Mouse (Mus musculus) kidney, postnatal 25 days (tissue): ENCODE results near the gene Maml3.

Experiments
- DNase-seq, 2 experiments: peaks; one replicate each; pipeline ENCODE4 v3.0.0; 2021; ENCODE audit warnings: mixed read lengths in 2 of 2

Maml3 gene

DNA sequence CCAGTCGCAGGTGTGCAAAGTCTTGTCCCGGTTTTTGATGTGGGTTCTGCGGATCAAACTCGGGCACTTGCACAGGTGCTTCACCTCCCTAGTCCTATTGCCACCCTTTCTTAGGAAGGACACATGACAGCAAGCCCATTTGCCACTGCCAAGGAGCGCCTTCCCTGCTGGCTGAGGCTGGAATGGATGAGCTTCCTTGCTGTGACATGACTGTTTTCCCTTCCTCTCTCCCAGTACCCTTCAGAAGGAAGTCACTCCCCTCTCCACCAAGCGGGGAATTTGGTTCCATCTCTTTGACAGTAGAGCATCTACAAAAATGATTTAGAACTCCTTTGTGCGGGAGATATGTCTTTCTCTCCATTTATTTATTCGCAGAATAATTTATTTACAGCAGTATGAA, 155.2 kb downstream of the Maml3 start:
- DNase-seq: no peak

DNA sequence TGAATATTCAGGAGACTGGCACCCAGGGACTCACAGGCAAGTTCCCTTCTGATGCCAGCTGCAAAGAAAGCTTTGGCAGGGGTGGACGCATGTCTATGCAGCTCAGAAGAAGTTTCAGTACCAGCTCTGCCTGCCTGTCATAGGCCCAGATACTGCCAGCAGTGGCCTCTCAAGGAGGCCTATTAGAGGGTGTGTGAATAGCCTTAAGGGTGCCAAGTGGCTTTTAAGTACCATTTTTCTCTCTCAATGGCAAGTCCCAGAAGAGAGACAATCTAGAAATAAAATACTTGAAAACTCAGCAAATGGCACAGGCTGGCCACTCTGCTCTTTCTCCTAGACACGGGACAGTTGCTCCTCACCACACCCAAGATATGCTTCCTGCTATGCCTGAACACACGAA, 157.7 kb downstream of the Maml3 start:
- DNase-seq: no peak

DNA sequence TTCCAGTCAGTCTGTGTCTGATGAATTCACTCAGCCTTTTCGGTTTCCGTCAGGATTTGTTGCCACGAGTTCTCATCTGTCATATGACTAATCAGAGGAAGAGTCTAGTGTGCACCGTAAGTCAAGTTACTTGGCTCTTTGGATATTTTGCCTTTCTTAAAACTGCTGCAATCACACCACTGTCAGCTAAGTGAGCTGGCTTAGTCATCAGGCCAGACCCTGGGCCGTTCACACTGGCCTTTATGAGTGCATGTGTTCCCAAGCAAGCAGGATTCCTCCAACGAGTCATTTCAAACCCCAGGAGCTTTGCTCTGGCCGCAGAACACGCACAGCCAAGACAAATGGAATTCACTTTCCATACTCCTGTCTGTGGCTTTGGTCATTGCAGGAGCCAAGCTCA, 161.2 kb downstream of the Maml3 start:
- no peak for DNase-seq

DNA sequence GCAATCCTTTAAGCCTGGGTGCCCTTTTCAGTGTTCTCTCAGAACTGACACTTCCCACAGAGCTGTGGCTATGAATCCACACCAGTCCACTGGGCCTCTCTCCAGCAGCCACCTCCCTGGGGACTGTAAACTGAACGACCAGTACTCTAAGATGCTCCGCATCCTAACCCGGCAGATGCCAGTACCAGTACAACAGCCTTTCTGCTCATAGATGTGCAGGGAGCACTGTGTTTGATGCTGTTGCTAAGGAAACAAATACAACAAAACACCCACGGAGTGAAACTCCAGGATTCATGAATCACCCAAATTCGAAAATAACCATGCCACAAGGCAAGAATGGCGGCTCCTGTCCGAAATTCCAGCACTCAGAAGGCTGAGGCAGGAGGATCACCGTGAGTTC, 163.1 kb downstream of the Maml3 start:
- no peak for DNase-seq

DNA sequence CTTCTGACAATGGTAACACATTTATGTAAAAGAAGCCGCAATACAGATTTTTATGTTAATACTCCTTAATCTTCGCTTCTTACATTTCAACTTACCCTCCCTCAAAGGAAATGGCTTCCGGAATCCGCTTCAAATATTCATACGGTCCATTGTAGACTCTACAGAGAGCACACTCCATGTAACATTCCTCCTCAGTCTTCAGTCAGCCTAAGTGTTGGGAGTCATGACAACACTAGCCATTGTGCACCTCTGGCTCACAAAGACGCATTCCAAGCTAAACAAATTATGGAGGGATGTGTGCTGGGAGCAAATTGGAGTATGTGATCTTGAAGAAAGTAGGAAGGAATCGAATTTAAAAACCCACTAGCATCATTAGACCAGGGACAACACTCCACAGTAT, 165.0 kb downstream of the Maml3 start:
- no peak for DNase-seq

DNA sequence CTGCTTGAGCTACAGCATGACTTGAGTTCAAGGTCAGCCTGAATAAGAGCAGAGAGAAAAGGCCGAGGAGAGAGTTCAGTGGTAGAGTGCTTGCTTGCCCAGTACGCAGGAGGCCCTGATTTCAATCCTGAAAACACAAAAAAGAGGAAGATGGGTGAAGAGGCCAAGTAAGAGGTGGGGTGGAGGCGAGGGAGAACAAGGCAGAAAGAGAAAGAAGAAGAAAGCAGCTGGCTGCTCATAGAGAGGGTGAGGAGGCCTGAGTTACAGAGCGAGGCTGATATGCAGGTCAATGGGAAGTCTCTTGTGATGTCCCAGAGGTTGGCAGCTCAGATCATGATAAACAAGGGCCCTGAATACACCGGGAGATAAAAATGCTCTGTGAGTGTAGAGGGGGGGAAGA, 165.8 kb downstream of the Maml3 start:
- DNase-seq: no peak

DNA sequence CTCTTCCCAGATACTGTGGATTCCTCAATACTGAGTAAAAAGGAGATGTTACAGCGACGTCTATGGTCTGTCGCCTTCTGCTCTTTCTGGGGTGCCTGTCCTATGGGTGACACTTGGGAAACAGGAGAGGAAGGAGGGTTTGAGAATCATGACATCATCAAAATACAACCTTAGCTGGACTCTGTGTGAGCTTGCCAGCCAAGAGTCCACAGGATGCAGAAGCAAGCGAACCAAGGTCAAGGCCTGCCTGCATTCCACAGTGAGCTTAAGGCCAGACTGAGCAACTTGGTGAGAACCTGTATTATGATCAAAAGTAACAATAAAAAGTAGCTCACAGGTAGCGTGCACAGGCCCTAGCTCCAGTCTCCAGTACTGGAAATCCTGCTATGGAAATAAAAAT, 167.7 kb downstream of the Maml3 start:
- no peak for DNase-seq

DNA sequence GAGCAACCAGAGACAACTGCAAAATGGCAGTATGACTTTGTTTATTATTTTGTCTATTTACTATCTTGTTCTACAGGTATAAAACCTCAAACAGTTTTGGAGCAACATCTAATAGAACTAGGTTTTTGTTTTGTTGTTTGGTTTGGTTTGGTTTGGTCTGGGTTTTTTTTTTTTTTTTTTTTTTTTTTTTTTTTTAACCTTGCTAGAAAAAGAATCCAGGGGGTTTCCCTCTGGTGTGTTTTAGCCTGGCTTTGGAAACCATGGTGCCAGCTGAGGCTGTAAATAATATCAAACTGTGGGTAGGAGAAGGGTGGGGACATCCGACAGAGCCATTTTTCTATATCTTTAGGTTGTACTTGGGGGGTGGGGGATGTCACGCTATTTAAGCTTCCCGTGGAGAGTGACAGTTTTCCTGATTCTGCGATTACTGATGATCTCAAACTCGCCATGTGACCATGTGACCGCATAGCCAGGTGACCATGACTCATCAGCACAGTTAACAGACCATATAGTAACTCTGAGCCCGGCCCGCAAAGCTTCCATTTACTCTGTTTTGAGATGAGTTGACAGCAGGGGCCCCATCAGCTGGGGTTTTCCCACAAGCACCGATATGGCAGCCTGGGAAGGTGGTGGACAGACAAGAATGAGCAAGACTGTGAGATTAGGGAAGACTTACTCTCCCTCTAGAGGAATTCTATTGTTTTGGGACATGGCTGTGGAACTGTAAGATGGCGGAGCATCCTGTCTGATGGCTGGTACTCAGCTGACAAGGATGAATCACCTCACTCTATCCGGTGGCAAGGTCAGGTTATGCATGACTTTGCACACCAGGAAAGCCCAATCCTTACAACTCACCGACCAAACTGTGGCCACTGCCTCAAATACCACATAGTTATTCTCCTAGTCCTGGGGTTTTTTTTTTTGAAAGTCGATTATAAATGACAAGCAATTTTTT, 170.1 kb downstream of the Maml3 start:
- DNase-seq: no peak

DNA sequence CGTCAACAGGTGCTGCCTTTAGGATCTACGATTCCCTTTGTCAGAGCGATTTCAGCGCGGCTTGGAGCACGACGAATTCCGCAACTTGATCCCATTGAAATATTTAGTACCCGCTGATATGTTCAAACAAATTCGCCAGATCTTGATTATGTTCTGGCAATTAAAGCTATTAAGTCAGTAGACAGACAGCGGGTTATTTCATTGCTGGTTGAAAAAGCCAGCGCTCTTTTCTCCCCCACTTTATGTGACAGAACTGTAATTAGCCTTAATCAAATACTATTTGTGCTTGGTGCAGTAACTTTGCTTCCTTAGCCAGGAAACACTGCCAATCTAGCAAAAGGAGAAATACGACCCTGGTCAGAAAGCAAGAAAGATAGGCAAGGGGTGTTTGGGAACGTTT, 176.7 kb downstream of the Maml3 start:
- DNase-seq: no peak

DNA sequence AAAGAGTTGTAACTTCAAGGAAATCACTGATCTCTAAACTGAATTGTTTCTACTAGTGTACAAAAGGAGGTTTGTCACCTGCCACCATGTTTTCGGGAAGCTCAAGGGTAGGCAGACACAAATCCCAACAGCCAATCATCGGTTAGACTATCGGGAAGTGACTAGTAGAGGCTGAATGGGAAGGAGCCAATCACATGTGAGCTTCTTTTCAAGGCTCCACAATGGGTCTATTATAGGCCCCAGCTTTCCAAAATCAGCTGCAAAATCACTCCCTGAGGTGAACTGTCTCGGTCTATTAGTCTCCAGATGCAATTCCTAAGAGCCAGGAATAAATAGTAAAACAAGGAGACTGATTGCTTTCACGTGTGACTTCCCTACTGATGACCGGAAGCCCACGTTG, 177.3 kb downstream of the Maml3 start:
- no peak for DNase-seq

DNA sequence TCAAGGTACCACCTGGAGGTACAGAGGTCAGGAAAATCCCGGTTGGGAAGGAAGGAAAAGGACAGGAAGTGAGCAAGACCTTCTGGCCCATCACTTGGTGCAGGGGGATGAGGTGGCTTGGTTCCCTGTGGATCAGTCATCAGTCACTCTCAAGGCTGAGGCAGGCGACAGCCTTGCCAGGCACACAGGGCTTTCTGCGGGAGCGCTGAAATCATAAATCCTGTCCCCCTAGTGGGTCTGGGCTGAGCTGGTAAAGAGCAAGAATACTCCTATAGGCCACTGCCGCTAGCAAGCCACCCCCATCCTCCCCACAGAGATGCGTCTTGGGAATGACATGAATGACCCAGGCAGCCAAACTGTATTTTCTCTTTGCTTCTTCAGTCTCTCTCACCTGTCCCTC, 177.8 kb downstream of the Maml3 start:
- no peak for DNase-seq

DNA sequence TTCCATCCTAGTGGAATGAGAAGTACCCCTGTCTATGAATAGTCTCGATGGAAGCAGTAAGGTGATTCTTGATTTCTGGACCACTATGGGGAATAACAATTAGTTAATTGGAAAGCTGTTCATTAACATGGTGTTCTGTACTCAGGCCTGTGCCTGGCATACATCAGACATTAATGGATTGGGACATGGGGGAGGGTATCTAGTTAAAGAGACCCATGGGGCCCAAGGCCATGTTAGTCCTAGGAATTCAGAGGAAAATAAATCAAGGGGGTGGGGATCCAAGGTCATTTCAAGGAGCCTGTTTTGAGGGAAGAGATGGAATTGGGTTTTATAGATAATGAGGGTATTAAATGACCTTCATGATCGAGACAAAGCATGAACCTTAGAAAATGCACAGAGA, 179.1 kb downstream of the Maml3 start:
- DNase-seq: no peak

DNA sequence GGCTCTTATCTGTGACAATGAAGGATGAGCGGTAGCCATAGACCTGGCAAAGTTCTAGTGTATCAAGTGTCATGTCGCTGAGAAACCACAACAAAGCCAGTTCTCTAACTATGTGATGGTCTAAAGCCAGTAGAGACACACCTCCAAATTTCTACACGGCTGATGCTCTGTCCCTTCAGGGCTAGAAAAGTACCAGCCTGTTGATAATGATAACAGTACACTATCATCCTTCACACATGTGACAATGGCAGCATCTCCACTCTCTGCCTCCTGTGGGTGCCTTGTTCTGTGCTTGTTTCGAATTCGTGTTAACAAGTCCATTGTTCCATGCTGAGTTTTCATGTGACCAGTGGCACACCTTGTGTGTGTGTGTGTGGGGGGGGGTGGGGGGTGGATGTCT, 180.2 kb downstream of the Maml3 start:
- no peak for DNase-seq

DNA sequence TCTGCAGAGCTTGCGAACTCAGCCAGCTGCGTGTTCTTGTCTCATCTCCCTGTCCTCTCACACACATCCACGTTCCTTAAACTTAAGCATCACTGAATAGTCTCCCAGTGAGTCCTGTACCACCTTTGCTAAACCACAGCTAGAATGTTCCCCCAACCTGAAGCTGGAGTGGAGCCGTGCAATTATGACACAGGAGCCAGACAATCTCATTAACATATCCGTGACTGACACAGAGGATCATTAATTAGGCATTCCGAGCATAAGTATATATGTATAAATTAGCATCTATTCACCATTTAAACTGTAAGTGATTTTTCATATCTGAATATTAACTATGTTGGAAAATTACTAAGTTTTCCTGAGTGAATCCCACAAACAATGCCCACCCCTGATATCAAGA, 181.1 kb downstream of the Maml3 start:
- no peak for DNase-seq

DNA sequence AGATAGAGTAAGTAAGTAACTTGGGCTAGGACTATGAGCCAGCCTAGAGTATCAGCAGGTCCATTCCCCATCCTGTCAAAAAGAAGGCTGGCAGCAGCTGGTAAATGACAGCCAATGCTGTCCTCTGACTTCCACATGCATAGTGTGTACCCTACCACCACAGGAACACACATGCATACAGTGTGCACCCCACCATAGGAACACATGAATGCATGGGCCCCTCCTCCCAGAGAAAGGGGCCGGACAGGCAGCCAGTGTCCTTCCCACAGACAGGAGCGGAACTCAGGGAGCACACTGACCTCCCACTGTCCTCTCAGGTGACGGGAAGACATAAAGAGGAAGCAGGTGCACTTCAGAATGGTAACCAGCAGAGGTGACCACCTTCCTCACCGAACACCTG, 188.0 kb downstream of the Maml3 start:
- peak in 1 of 2 experiments; percentile 50 for DNase-seq

DNA sequence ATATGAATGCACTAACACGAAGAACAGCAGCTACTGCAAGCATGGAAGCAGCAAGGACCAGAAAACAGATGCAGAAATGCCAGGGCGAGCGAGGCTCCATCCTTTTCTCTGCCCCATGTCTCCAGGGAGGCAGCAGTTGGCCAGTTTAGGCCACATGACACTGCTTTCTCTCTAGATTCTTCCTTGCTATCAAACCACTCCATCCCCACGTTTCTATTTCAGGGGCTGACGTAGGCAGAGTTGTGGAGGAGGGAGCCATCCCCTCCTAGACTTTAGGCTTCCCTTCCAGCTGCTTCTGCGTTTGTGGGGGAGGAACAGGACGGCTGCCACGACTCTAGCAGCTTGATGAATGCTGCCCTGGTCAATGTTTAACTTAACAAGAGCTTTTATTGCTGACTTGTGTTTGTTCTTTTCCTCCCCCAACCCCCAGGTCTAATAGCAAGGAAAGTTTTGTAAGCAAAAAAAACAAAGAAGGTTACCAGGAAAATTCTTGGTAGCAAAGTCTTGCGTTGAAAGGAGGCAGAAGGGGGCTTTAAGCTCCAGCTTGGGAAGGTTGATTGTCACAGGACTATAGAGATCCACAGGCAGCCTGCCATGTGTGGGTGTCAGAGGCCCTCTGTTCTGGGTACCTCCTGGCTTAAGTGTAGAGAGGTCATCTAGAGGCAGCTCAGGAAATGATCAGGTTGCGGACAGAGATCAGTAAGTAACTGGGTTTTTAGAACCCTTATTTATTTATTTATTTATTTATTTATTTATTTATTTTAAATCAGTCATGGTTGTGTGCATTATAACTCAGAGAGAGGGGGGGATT, 188.6 kb downstream of the Maml3 start:
- DNase-seq: peak; percentile 71 to 90

DNA sequence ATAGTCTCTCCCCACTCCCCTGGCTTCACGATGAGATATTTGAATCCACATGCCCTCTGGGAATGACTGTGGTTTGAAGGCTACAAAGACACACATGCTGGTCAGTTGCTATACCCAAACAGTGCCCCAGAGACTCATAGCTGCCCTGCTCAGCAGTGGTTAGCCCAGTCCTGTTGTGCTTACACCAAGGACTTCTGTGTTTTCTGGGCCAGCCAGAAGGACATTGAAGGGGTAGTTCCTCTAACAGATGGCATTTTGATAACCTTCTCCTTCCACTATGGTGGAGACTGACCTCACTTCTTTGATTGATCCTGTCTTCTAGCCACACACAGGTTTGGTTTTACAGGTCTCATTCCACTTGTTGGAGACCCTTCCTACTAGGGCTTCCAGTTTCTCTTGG, 189.5 kb downstream of the Maml3 start:
- DNase-seq: no peak

DNA sequence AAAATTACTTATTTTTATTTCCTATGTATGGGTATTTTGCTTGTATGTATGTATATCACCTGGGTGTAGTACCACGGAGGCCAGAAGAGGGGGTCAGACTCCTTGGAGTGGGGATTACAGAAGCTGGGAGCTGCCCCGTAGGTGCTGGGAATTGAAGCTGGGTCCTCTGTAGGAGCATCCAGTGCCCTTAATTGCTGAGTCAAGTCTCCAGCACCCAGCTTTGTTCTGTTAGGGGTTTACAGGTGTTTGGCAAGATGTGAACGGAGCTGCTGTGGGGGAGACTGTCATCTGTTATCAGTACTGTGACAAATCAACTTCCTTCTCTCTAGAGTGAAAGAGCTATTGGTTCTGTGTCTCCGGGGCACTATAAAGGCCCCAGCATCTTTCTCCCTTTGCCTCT, 190.0 kb downstream of the Maml3 start:
- no peak for DNase-seq

DNA sequence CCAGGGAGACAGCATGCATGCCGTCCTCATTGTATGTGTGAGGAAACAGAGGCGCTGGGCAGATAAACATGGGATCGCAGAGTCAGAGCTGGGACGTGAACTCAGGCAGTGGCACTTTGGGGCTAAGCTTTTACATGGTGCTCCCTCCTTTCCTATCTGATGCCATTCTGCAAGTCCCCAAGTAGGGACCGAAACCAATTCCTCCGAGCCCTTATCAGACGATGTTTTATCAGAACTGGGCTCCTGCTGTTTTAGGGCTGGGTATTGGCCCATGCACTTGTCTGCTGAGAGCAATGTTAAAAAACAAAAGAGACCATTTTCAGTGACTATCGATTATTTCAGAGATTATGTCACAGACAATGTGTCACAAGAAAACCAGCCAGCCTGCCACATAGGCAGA, 191.4 kb downstream of the Maml3 start:
- no peak for DNase-seq

DNA sequence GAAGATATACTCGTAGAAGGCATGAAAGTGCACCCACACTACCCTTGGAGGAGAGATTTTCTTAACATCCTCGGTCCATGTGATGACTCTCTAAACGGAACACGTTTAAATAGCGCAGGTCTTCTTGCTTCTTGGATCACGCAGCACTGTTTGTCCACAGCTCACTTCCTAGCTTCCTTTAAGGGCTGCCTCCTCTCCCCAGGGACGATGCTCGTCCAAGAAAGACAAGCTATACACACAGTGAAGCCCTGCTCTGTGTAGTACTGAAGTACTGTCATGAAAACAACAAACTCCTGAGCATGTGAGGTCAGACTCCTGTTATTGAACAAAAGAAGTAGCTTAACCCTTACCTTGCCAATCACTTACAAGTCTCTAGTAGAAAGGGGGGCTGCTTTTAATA, 192.7 kb downstream of the Maml3 start:
- DNase-seq: peak; percentile 46 to 65

DNA sequence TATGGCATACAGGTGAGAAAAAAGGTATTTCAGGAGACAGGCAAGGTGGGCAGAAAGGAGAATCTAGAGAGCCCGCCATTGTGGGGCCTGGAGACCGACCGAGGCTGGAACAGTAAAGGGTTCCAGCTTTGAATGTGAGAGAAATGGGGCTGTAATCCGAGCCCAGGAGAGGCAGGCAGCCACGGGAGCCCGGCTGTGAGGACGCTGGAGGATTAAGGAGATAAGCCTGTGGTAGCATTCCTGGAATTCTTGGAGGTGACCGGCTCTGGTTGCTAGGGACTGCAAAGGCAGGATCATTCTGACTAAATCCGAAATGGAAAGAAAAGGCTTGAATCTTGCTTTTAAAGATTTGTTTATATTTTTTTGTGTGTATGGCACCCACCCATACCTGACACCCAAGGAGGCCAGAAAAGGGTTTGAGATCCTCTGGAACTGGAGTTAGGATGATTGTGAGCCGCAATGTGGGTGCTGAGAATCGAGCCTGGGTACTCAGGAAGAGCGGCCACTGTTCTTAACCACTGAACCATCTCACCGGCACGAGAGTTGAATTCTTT, 196.4 kb downstream of the Maml3 start:
- peak in 1 of 2 experiments; percentile 49 for DNase-seq

DNA sequence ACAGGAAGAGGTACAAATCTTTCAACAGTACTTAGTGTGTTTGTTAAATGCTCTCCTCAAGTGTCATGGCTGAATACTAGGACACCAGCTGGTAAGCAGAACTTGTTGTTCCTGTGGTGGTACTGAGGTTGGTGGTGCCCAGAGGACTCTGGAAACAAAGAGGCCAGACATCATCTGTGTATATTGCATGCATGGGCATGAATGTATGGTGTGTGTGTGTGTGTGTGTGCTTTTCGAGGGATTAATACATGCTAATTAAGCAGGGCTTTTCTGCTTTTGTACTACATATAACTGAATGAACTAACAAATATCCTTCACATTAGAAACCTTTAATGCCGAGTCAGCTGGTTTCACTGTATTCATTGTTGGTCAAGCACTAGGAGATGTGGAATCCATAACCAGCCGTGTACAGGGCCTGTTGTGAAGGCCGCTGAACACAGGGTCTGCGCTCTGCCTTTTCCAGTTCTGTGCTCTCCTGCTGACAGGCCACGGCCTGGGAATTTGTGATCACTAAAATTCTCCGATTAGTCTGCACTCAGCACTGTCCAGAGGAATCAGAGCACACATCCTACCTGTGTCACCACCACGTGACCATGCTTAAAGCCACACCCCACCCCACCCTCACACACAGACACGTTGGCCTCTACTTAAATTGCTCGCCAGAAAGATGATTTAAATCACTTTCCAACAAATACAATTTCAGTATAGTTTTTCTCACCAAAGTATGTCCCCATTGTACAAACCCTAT, 197.6 kb downstream of the Maml3 start:
- DNase-seq: no peak

DNA sequence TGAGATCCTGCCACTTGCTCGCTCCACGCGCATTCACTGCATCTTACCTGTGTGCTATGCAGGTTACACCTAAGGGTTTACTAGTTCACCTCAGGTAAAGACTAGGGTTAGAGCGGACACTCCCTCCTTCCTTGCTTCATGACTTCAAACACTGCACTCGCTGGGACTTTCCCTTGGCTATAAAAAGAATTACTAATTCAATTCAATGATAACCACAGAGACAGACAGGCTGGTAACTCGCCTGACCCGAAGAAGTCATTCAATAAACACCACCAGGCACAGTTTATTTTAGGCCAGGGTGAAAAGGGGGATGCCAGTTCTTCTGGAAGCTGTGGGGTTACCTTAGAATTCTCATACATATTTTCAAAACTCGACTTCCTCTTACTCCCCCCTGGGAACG, 199.0 kb downstream of the Maml3 start:
- DNase-seq: no peak
